In the genomic region with DNA sequence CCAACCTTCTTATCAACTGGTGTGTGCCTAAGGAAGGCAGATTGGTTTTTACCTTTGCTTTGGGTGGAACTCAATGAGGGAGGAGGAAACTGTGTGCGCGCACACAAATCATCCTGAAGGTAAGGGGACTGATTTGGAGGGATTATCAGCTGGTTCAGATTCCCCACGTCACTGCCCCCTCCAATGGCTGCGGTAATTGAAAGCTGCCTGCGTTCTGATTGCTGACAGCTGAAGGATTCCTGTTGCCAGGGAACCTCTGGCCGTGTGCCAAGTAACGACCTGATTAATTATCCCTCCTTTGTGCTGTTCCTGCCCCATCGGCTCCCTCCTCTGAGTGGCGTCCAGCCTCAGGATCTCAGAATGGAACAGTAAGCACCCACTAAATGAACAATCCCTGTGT, we compare ENCODE assay signal across 9 mouse cellular contexts.
DNase-seq lines count a peak whose midpoint lies in the region; ATAC-seq lines count a peak whose summit lies in the region.
"Had no signal": no experiment of that assay in that cellular context is flagged by ENCODE, and none has a peak within 500 bp of the region (broad histone marks: within the 10 kb centered on the region; RNA-seq: fewer than 3 reads in every experiment).

No protein-coding gene starts in this region.

- peaks cover 35% of the 10 kb centered on the region for H3K27me3 ChIP-seq in limb, embryonic 12.5 days
- H3K27me3 ChIP-seq in neural tube, embryonic 15.5 days (replicated peaks) = no peaks in the 10 kb centered on the region
- H3K27me3 ChIP-seq: embryonic facial prominence, embryonic 15.5 days had no signal

- no peak overlapping the region for H3K4me3 ChIP-seq in limb, embryonic 12.5 days (replicated peaks)
- no peak overlapping the region for H3K4me3 ChIP-seq in neural tube, embryonic 15.5 days (replicated peaks)
- H3K4me3 ChIP-seq: embryonic facial prominence, embryonic 15.5 days had no signal

- no peaks in the 10 kb centered on the region for H3K36me3 ChIP-seq in limb, embryonic 12.5 days
- no peaks in the 10 kb centered on the region for H3K36me3 ChIP-seq in neural tube, embryonic 15.5 days
- H3K36me3 ChIP-seq: embryonic facial prominence, embryonic 15.5 days had no signal

- ATAC-seq in limb, embryonic 12.5 days (ENCODE audit: insufficient number of reproducible peaks, insufficient read depth, low FRiP score, low TSS enrichment, low read depth) = peak; percentile 47
- peak; percentile 56; the same call in 1 of the 2 replicates for ATAC-seq in neural tube, embryonic 15.5 days (ENCODE audit: low FRiP score)
- no peak for ATAC-seq in erythroid progenitor cell, adult 5-6 weeks (replicated peaks; ENCODE audit: low FRiP score, poor library complexity, severe bottlenecking)

- H3K9me3 ChIP-seq in limb, embryonic 12.5 days = no peaks in the 10 kb centered on the region
- no peaks in the 10 kb centered on the region for H3K9me3 ChIP-seq in neural tube, embryonic 15.5 days (replicated peaks)
- H3K9me3 ChIP-seq: embryonic facial prominence, embryonic 15.5 days had no signal

- peak; percentile 8 for DNase-seq in kidney, adult 9 months
- DNase-seq in kidney, adult 18-20 months = no peak
- DNase-seq in embryo, embryonic 11 days = peak; percentile 83
- DNase-seq in heart, postnatal 4 days = peak; percentile 76
- DNase-seq in left cerebral cortex, adult 11 months (ENCODE audit: low spot score) = no peak

- H3K9ac ChIP-seq in limb, embryonic 12.5 days (replicated peaks) = no peak overlapping the region
- no peak overlapping the region for H3K9ac ChIP-seq in neural tube, embryonic 15.5 days (replicated peaks)
- H3K9ac ChIP-seq: embryonic facial prominence, embryonic 15.5 days had no signal

- H3K27ac ChIP-seq in limb, embryonic 12.5 days = no peak overlapping the region
- no peak overlapping the region for H3K27ac ChIP-seq in neural tube, embryonic 15.5 days (replicated peaks)
- H3K27ac ChIP-seq: embryonic facial prominence, embryonic 15.5 days had no signal

- peak overlapping the region; percentile 28 for H3K4me2 ChIP-seq in limb, embryonic 12.5 days
- no peak overlapping the region for H3K4me2 ChIP-seq in neural tube, embryonic 15.5 days
- H3K4me2 ChIP-seq: embryonic facial prominence, embryonic 15.5 days had no signal

- peaks cover 16% of the 10 kb centered on the region for H3K4me1 ChIP-seq in limb, embryonic 12.5 days (replicated peaks)
- peaks cover 7% of the 10 kb centered on the region; the same call in 1 of the 2 replicates for H3K4me1 ChIP-seq in neural tube, embryonic 15.5 days

- 9% methylated on average over 9 of the region's 9 CpGs for WGBS in limb, embryonic 12.5 days
- WGBS in neural tube, embryonic 15.5 days = 15% methylated on average over 9 of the region's 9 CpGs

Comparison
In these comparisons a context has a peak if more than half of its experiments do, and no peak if none do; other contexts are left out.
1. DNase-seq: peak in kidney, adult 9 months (single experiment), embryo, embryonic 11 days (single experiment) and heart, postnatal 4 days (single experiment); none in kidney, adult 18-20 months (single experiment) and left cerebral cortex, adult 11 months (single experiment).